Mouse (Mus musculus): Measurements from ENCODE around the gene Arid1b.

The Arid1b gene

DNA sequence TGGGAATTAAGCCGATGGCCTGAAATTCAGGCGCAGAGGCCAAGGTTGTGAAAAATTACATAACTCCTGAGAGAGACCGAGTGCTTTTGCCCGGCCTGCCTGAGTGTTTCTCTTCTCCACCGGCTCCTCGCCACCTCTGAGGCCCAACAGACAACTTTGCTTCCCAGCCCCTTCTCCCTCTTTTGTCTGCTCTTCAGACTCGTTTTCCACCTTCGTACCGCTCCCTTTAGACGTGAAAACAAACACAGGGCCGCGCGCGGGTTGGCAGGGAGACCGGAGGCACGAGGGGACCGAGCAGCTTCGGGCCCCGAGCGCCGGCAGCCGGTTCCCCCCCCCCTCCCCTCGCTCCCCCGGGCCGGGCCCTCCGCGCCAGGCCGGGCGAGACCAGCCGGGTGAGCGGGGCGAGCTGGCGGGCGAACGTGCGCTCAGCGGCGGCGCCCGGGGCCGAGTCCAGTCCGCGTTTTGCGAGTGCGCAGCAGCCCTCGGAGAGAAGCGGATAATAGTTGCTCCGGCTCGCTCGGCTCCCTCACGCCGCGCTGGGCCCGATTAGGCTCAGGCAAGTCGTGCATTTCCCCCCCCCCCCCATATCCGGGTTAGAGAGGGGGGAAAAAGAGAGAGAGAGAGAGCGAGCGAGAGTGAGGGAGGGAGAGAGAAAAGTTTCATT is at the start of gene Arid1b:
Gene Arid1b (plus strand): TSS at position 493 of the 664 bp plus-strand sequence.
- peak; percentile 78 for DNase-seq

DNA sequence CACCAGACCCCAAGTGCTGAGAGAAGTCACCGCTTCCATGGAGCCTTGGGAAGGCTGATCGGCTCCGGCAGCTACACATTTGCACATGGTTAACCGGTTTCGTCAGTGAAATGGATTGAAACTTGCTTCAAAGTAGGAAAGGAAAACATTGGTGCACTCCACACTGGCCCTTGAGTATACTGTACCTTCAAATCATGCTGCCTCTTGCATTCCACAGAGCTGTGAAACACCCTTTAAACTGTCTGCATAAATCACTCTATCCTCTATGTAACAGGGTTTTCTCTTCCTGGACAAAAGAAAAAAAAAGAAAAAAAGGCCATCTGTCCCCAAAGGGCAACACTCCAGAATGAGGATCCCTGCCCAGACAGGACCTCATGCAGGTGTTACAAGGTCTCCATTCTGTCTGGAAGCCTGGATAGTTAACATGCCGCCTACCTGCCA is 48.8 kb upstream of the Arid1b start:
- DNase-seq = peak; percentile 25

DNA sequence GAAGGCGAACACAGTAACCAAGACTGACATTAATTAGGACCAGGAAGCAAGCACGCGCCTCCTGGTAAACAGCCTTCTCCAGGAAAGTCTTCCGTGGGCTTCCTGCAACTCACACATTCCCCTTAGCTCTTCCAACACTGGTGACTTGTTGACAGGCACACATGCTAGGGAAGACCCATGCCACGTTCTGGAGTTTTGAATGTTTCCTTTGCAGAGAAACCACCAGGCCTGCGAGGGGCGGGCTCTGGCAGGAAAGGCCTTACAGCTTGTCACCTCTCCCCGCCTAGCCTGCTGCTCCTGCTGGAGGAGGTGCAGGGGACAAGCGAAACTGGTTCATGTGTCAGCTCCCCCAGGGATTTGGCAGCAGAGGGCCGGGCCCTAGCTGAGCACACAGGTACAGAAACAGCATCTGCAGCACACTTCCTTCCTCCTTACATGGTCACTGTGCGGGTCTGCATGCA is 48.2 kb upstream of the Arid1b start:
- peak; percentile 82 for DNase-seq

DNA sequence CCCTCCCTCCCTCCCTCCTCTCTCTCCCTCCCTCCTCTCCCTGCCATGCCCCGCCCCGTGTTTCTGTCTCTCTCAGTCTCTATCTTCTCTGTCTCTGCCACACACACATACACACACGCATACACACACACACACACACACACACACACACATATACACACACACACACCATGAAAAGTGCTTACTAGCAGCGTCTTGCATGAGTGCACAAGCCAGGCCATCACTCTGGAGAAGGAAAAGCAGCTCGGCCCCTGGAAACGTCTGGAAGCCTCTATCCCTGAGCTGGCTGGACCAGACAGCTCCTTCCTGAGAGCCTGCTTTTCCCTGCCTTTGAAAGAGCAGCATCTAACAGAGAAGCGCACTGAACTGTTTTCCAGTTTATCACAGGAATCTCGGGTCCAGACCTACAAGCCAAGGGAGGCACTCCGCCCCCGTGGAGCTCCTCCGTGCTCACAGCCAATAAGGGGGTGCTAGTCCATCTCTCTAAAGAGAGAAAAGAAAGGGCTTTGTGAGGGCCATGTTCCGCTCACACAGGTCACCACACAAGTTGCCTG is 47.6 kb upstream of the Arid1b start:
- peak; percentile 63 for DNase-seq

DNA sequence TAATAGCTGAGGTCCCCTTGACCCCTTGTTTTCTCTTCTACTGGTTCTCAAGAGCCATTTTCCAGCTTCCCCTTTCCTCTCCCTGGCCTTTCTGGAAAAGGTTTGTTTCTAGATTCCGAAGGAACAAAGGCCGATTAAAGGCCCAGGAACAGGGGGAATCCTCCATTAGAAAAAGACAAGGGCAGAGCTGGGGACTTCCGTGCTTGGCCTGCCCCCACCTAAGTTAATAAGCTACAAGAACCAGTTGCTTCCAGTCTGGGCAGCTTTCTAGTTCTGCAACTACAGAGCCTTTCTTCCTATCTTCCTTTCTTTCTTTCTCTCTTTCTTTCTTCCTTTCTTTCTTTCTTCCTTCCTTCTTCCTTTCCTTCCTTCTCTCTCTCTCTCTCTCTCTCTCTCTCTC is 47.1 kb upstream of the Arid1b start:
- peak; percentile 77 for DNase-seq

DNA sequence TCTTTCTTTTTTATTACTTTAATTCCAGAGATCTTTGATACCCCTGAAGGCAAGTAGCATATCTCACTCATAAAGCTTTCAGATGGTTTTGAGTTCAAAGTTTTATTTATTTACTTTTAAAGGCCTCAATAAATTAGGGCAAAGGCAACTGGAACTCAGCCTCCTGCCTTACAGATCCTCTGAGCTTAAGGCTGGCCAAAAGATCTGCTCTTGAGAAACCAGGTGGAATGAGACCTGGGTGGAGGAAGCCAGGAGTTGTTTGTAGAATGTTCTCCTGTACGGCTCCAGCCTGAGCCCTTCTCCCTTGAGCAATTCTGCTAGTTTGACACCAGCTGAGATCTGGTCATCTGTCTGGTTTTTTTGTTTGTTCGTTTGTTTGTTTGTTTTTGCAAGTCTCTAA is 46.7 kb upstream of the Arid1b start:
- DNase-seq = peak; percentile 52

DNA sequence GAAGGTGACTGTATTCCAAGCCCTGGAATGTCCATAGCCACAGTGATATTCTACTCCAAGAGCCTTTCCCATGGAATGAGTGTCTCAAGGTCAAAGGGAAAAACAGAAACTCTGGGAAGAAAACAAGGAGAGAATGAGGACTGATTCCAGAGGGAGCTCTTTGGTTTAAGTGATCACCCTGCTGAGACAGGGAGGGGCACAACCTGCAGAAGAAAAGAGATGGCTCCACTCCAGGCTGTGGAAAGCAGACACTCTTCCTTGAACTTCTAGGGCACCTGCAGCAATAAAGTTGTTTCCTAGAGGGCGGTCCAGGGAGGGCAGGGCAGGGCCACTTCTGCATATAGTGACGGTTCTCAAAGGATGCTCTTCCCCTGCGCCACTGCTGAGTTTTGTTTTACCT is 45.6 kb upstream of the Arid1b start:
- DNase-seq = peak; percentile 31

DNA sequence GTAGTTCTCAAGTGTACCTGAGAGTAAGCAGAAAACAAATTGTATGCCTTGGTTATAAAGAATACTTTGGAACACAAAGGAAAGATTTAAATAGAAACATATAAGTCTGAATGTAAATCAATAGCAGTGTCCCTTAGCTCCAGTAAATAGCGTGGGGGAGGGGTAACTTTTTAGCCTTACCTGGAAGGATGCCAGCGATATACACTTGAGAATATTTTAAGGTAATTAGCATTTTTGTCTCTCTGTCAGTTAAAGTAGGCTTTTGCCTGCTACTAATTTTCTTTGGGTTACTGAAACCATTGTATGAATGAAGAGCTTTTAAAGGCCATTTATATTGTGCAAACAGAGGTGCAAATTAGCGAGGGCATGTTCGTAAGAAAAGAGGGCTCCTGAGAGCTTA is 39.7 kb upstream of the Arid1b start:
- no peak for DNase-seq

DNA sequence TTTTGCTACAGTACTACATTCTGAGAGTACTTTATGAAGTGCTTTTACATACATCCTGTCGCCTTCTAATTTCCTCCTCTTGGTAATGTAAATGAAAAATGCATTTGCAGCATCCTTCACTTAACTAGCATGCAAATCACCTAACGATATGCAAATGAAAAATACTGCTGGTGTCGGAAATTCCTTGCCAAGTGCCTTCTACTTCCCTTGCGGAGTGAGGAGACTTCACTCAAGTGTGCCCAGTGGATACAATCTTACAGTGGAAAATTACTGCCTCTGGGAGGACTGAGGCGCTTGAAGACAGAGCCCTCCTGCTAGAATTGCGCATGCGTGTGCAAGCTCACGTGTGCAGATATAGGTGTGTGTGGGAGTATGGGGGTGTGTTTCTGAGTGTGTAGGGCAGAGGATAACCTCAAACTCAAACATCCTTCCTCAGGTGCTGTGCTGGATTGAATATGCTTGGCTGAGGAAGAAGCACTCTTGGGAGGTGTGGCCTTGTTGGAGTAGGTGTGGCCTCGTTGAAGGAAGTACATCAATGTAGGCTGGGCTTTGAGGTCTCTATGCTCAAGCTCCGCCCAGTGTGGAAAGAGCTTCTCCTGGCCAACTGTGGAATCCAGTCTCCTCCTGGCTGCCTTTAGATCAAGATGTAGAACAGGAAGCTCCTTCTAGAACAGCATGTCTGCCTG is 29.8 kb upstream of the Arid1b start:
- peak; percentile 32 for DNase-seq

DNA sequence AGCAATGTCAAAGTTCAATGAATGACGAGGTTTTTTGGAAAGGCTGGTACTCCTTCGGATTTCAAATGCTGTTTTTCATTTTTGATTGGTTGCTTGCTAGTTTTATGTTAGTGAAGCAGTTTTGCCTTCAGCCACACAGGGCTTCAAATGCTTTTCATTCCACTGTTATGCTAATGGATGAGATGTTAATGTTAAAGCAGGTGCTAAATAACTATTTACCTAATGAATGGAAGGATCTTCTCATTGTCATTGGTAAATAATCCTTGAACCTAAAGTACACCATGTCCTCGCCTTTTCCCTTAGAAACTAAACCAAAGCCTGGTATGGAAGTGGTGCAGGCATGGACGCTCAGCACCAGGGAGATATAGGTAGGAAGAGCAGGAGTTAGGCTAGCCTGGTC is 26.9 kb upstream of the Arid1b start:
- DNase-seq = no peak

DNA sequence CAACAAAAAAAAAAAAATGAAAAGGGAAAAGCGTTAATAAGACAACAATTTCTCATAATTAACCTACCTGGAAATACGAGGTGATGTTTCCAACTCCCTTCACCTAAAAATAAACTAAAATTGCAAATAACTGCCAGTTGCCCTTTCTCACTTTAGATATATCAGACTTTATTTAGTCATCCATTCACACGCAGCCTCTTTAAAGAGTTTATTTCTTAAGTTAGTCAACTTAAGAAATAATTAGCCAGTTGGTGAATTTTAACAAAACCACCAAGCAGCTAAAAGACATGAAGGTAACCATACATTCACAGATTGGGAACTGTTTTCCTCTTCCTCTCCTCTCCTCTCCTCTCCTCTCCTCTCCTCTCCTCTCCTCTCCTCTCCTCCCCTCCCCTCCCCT is 26.1 kb upstream of the Arid1b start:
- DNase-seq = no peak

DNA sequence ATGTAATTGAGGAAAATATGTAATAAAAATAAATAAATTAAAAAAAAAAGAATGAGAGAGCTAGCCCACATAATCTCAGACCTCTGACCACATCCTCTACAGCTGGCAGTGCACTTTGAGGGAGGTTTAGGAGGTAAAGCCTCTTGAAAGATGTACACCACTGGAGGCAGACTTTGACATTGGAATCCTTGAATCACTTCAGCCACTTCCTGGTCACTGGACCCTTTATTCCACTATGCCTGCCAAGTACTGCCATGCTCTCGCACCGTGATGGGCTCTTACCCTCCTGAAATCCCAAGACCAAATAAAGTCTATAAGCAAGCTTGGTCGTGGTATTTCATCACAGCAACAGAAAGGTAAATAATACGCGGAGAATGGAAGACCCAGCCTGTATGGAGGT is 25.3 kb upstream of the Arid1b start:
- DNase-seq = no peak

DNA sequence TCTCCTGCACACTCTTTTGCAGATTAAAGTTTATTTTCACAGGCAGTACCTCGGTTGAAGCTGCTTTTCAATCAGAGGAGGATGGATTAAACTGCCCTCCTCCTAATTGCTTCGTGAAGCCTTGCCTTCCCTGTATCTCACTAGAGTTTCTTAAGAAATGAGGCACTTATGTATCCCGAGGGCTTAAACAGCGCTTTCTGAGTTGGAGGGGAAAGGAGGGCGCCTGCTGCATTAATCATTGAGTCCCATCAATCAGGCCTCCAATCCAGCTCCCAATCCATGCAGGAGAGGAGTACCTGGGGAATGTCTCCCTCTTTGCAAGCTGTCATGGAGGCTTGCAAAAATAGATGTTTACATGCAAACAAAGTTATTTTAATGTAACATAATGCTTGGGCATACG is 21.9 kb upstream of the Arid1b start:
- no peak for DNase-seq

DNA sequence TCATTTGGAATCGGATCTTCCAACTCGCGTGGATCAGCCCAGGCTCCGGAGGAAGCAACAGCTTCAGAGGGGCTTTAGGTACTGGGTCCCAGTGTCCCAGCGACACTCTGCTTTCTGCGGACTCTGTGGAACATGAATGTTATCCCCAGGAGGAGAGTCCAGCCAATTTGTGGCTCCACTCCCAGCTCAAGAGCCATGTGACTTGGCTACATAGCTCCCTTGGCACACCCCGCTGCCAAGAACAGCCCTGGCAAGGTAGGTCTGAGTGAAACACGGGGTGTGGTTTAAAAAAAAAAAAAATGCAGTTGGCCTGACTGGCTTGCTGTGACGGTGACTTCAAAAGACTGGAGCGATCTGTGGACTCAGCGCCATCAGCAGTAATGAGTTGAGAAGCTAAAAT is 19.4 kb upstream of the Arid1b start:
- DNase-seq = peak; percentile 96

DNA sequence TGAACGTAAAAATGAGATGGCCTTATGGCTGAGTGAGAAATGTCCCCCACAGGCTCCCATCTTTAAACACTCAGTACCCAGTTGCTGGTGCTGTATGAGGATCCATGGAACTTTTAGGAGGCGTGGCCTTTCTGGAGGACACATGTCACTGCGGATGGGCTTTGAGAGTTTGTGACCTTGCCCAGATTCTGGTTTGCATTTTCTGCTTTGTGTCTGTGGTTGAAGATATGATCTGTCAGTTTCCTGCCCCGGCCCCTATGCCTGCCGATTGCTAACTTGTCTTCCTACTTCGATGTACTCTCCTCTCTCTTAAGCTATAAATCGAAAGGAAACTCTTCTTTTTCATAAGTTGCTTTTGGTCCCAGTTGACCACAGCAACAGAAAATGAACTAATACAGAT is 14.0 kb upstream of the Arid1b start:
- no peak for DNase-seq

DNA sequence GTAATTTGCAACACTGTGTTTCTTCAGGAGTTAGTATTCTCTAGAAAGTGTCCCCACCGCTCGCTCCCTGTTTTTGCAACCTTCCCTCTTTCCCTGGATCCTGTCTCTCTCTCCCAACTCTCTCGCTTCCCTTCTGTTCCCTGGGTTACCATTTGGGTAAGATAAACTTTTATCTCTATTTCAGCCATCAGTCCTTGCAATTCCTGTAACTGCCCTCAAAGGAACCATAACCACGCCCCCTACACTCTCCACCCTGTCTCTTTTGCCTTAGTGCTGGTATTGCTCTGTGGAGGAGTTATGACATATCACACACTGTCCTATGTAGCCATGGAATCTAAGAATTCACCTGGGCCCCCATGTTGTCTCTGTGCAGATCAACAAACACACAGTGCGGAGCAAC is 11.3 kb upstream of the Arid1b start:
- DNase-seq = no peak

DNA sequence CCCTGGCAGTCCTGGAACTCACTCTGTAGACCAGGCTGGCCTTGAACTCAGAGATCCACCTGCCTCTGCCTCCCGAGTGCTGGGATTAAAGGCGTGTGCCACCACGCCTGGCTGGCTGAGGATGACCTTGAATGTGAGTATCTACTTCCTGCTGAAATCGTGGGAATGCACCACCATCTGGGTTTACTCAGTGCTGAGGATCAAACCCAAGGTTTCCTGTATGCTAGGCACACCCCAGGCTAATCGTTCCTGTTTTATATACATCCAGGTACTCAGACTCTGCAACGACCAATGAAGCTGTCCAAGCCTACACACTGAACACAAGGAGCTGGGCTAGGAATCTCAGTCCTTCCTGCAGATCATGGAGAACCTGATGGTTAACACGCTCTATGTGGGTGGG is 9.4 kb upstream of the Arid1b start:
- no peak for DNase-seq

DNA sequence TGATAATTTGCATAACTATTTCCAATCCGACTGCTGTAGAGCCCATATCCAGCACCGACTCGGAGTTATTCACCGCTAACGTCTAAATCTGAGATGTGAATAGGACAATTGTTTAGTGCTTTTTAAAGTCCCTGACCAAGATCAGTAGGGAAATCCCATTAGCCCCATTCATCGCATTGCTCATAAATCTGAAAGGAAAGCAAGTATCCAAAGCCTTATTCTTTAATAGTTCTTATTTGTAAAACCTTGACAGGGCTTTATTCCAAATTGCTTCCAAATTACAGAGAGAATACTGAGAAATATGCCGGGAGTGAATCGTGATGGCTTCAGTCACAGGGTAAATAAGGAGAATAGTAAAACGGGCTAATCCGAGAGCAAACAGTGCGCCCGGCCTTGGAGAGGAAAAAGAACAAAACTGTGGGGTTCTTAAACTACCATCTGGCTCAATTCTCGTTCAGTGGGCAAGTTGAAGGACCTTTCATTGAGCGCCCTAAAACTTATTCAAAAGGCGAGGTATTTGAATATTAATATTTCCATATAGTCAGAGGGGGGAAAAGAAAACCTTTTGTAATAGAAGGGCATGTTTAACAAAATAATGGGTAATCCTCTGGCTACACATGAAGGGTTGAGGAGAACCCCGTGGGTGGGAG is 3.1 kb upstream of the Arid1b start:
- DNase-seq = no peak

DNA sequence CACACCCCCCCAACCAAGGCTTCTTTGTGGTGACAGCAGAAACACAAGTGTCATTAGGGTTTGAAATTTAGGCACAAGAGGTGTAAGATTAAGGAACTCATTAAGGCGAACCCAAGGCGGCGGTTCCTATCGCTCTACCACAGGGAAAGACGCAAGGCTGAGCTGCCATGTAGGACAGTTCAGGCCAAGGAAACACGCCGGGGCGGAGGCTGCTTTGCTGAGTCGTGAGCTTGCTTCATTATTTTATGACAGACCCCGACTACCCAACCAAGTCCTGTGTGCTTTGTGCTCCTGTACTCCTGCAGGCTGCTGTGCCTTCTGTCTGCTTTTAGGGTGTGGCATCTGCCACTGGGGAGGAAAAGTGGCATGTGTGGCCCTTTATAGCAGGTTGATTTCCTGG is 2.5 kb upstream of the Arid1b start:
- DNase-seq = no peak

DNA sequence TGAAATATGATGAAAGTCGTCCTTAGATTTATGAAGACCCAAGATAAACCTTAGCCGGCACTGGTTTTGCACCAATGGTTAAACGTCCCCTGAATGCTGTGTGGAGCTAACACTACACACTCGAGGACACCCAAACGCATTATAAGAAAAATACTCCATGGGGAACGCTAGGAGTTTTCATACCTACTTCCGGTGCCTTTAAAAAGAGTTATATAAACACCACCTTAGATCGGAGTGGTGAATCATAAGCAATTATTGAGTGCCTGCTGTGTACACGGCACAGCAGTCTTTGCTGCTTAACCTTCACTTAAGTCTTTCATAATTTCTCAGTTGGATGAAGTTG is 664 bp upstream of the Arid1b start:
- DNase-seq = no peak

DNA sequence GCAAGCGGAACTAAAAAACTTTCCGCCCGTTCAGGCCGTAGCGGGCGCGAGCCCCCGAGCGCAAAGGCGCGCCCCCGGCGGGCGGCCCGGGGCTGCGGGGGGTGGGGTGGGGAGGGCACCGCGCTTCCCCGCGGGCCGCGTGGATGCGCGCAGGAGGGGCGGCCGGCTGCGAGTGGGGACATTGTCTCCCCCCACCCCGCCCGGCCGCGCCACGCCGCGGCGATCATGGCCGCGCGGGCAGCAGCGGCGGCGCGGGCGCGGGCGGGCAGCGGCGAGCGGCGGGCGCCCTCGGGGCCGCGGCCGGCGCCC is 326 bp downstream of the Arid1b start:
- DNase-seq = peak; percentile 29

DNA sequence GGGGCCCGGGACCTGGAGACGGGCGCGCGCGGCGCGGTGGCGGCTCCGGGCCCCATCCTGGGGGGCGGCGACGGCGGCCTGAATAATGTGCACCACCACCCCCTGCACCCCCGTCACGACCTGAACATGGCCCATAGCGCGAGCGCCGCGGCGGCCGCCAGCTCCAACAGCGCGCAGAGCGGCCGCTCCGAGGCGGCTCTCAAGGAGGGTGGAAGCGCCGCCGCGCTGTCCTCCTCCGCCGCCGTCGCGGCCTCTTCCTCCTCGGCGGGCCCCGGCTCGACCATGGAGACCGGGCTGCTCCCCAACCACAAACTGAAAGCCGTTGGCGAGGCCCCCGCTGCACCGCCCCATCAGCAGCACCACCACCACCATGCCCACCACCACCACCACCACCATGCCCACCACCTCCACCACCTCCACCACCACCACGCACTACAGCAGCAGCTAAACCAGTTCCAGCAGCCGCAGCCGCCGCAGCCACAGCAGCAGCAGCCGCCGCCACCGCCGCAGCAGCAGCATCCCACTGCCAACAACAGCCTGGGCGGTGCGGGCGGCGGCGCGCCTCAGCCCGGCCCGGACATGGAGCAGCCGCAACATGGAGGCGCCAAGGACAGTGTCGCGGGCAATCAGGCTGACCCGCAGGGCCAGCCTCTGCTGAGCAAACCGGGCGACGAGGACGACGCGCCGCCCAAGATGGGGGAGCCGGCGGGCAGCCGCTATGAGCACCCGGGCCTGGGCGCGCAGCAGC is 855 bp downstream of the Arid1b start:
- peak; percentile 60 for DNase-seq

DNA sequence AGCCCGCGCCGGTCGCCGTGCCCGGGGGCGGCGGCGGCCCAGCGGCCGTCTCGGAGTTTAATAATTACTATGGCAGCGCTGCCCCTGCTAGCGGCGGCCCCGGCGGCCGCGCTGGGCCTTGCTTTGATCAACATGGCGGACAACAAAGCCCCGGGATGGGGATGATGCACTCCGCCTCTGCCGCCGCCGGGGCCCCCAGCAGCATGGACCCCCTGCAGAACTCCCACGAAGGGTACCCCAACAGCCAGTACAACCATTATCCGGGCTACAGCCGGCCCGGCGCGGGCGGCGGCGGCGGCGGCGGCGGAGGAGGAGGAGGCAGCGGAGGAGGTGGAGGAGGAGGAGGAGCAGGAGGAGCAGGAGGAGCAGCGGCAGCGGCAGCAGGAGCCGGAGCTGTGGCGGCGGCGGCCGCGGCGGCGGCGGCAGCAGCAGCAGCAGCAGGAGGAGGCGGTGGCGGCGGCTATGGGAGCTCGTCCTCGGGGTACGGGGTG is 1.5 kb downstream of the Arid1b start:
- DNase-seq = peak; percentile 83
